Mouse (Mus musculus): ENCODE data around the gene Ctcf. TPM values are rescaled to one million over a fixed set of nuclear protein-coding genes. Genes with fewer than 3 reads are reported as not detected.
"Not testable (repeated sequence)": the region's sequence is repeated elsewhere in the genome, so short reads cannot be mapped to it uniquely, and the experiment has no call there.

Gene Ctcf
- 80.9 and 82.5 TPM in 2 replicates for polyA plus RNA-seq (2014; fragmentation: Nextera tagmentation; extraction: Ambion mirVana)

DNA sequence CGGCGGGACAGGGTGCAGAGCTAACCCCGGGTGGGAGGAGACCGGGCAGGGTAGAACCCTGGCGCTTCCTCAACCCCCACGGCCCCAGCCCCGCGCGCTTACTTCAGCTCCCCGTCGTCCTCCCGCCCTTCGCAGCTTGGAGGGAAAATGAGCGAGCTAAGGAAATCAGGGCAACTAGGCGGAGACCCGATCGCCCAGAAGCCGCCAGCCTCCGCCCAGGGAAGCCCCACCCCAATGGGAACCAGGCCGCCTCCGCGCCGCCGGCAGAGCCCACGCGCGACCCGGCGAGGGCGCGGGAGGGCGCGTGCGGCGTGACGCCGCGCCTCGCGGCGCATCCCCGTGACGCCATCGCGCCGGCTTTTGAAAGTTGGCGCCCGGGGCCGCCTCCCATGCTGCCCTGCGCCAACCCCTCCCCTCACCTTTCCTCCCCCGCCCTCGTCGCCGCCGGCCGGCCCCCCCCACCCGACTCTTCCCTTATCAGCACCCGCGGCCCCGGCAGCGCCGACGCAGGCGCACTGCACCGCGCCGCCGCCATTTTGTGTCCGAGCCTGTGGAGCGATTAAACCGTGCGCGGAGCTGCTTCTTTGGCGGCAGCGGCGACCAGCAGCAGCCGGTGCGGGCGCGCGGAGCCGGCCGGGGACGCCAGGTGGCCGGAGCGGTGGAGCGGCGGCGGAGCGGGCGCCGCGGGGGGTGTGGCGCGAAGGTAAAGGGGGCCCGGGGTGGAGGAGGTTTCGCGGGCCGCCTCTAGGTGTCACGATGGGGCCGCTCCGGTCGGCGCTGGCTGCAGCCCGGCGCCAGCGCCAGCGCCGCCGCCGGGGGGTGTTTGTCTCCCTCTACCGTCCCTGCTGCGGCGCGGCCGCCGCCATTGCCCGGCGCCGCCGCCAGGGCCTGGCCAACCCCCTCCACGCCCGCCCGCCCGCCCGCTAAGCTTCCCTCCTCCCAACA, at the start of gene Ctcf:
TSS of gene Ctcf (plus strand) at position 551 of the 945 bp plus-strand sequence.
- Histone ChIP-seq H3K4me3 (ENCODE audit: low read depth, low read length) (peak within 1 kb of the TSS; percentile 91), H3K4me1 (ENCODE audit: control insufficient read depth, insufficient read depth, low read length) (peaks cover 14% of the 10 kb centered on the region), H3K36me3 (ENCODE audit: control insufficient read depth, insufficient read depth, low read length) (peaks cover 9% of the 10 kb centered on the region; the same call in 1 of the 2 replicates), H3K9me3 (ENCODE audit: control insufficient read depth, low read length) (no peaks in the 10 kb centered on the region), H3K27ac (replicated peaks; ENCODE audit: low read depth, low read length) (peak within 1 kb of the TSS; percentile 99), H3K27me3 (replicated peaks; ENCODE audit: control insufficient read depth, insufficient read depth, low read length) (no peaks in the 10 kb centered on the region), H3K9ac (ENCODE audit: low read depth, low read length) (peak within 1 kb of the TSS; percentile 99), H3K4me2 (ENCODE audit: low read depth, low read length) (peak within 1 kb of the TSS; percentile 85)
- 0% methylated on average over 40 of the region's 126 CpGs for WGBS
- peak; percentile 95 for DNase-seq (ENCODE audit: low spot score)
- ATAC-seq (ENCODE audit: low read depth): peak; percentile 94

DNA sequence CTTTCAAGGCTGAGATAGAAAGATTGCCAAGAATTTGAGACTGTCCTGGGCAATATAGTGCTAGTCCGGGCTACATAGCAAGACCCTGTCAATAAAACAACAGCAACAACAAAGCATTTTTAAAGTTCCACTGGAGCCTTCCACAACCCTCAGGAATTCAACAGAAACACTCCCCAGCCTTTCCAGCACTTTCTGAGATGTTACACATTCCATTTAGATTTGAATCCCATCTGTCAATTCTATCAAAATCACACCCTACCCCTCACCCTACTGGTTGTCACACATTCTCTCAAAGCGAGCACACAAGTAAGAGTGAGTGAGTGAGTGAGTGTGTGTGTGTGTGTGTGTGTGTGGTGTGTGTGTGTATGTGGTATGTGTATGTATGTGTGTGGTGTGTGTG, 43.9 kb upstream of the Ctcf start:
- no peak overlapping the region for H3K9ac ChIP-seq (ENCODE audit: low read depth, low read length)
- no peaks in the 10 kb centered on the region for H3K27me3 ChIP-seq (replicated peaks; ENCODE audit: control insufficient read depth, insufficient read depth, low read length)
- no peaks in the 10 kb centered on the region for H3K9me3 ChIP-seq (ENCODE audit: control insufficient read depth, low read length)
- H3K27ac ChIP-seq (replicated peaks; ENCODE audit: low read depth, low read length): no peak overlapping the region
- H3K4me3 ChIP-seq (ENCODE audit: low read depth, low read length): no peak overlapping the region
- H3K36me3 ChIP-seq (ENCODE audit: control insufficient read depth, insufficient read depth, low read length): no peaks in the 10 kb centered on the region
- ATAC-seq (ENCODE audit: low read depth) (no peak), DNase-seq (ENCODE audit: low spot score) (peak; percentile 12)
- peaks cover 7% of the 10 kb centered on the region for H3K4me1 ChIP-seq (ENCODE audit: control insufficient read depth, insufficient read depth, low read length)
- 66% methylated on average over 2 of the region's 2 CpGs for WGBS
- H3K4me2 ChIP-seq (ENCODE audit: low read depth, low read length): no peak overlapping the region

- H3K4me1 ChIP-seq (ENCODE audit: control insufficient read depth, insufficient read depth, low read length): peaks cover 7% of the 10 kb centered on the region
- H3K27me3 ChIP-seq (replicated peaks; ENCODE audit: control insufficient read depth, insufficient read depth, low read length): no peaks in the 10 kb centered on the region
- WGBS: 6% methylated on average over 15 of the region's 15 CpGs
- H3K9me3 ChIP-seq (ENCODE audit: control insufficient read depth, low read length): no peaks in the 10 kb centered on the region
- H3K4me3 ChIP-seq (ENCODE audit: low read depth, low read length): peak overlapping the region; percentile 25
- peak overlapping the region; percentile 52 for H3K4me2 ChIP-seq (ENCODE audit: low read depth, low read length)
- H3K36me3 ChIP-seq (ENCODE audit: control insufficient read depth, insufficient read depth, low read length): no peaks in the 10 kb centered on the region
- ATAC-seq (ENCODE audit: low read depth) (peak; percentile 86), DNase-seq (ENCODE audit: low spot score) (peak; percentile 89)
- H3K9ac ChIP-seq (ENCODE audit: low read depth, low read length): peak overlapping the region; percentile 50
- peak overlapping the region; percentile 84 for H3K27ac ChIP-seq (replicated peaks; ENCODE audit: low read depth, low read length)
Observed at GRCm38 (mm10) chr8:105593859-105594258, 42.5 kb upstream of the Ctcf start.

DNA sequence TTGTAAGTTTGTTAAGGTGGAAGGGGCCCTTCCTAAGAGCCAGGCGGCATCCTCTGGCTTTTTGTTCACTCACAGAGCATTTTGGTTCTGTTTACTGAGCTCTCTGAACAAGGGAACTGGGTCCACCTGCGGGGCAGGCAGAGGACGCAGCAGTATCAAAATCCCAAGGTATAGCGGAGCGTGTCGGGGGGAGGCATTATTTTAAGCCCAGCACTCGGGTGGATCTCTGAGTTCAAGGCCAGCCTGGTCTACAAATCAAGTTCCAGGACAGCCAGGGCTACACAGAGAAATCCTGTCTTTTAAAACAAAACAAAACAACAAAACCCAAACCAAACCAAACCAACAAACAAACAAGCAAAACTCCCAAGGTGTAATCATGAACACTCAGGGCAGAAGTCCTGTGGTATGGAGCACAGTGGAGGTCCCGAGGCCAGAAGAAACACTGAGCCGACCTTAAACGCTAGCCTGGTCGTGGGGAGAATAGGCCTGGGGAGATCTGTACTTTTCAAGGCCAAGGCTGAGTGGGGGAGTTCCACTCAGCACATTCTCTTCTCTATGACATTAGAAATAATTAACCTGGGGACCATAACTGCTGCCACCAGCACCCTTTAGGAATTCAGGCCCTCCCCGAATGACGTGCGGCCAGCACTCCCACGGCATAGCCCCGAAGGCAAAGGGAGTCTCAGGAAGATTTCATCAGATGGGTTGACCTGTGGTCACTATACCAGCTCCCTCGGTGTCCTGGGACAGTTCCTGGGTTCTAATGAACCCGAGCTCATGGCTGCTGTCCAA, 41.7 kb upstream of the Ctcf start:
- peak overlapping the region; percentile 52 for H3K4me2 ChIP-seq (ENCODE audit: low read depth, low read length)
- DNase-seq (ENCODE audit: low spot score): no peak
- peak overlapping the region; percentile 25 for H3K4me3 ChIP-seq (ENCODE audit: low read depth, low read length)
- no peaks in the 10 kb centered on the region for H3K36me3 ChIP-seq (ENCODE audit: control insufficient read depth, insufficient read depth, low read length)
- H3K27ac ChIP-seq (replicated peaks; ENCODE audit: low read depth, low read length): peak overlapping the region; percentile 84
- WGBS: 75% methylated on average over 18 of the region's 18 CpGs
- H3K27me3 ChIP-seq (replicated peaks; ENCODE audit: control insufficient read depth, insufficient read depth, low read length): no peaks in the 10 kb centered on the region
- no peaks in the 10 kb centered on the region for H3K9me3 ChIP-seq (ENCODE audit: control insufficient read depth, low read length)
- H3K4me1 ChIP-seq (ENCODE audit: control insufficient read depth, insufficient read depth, low read length): peaks cover 7% of the 10 kb centered on the region
- peak overlapping the region; percentile 50; the same call in 1 of the 2 replicates for H3K9ac ChIP-seq (ENCODE audit: low read depth, low read length)
- no peak for ATAC-seq (ENCODE audit: low read depth)

GRCm38 (mm10) chr8:105596362-105597034, 39.9 kb upstream of the Ctcf start:
- 0 out of 2 replicates have a peak, but pooled peaks have one; percentile 38 for ATAC-seq (ENCODE audit: low read depth)
- H3K9me3 ChIP-seq (ENCODE audit: control insufficient read depth, low read length): no peaks in the 10 kb centered on the region
- no peak overlapping the region for H3K4me3 ChIP-seq (ENCODE audit: low read depth, low read length)
- no peak overlapping the region for H3K4me2 ChIP-seq (ENCODE audit: low read depth, low read length)
- WGBS: 13% methylated on average over 14 of the region's 14 CpGs
- H3K4me1 ChIP-seq (ENCODE audit: control insufficient read depth, insufficient read depth, low read length): peaks cover 7% of the 10 kb centered on the region
- H3K9ac ChIP-seq (ENCODE audit: low read depth, low read length): no peak overlapping the region
- no peaks in the 10 kb centered on the region for H3K27me3 ChIP-seq (replicated peaks; ENCODE audit: control insufficient read depth, insufficient read depth, low read length)
- no peaks in the 10 kb centered on the region for H3K36me3 ChIP-seq (ENCODE audit: control insufficient read depth, insufficient read depth, low read length)
- peak; percentile 14 for DNase-seq (ENCODE audit: low spot score)
- H3K27ac ChIP-seq (replicated peaks; ENCODE audit: low read depth, low read length): no peak overlapping the region

DNA sequence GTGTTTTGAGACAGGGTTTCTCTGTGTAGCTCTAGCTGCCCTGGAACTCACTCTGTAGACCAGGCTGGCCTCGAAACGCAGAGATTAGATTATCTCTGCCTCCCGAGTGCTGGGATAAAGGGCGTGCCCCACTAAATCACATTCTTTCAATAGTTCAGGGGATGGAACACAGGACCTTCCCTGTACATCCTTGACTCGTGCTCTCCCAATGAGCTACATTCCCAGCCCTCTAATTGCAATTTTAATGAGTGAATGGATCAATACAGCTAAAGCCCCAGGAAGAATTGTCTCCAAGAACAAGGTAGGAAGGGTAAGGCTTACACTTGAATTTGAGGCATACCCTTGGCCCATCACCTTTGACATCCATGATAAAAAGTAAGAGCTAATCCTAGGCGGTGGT, 37.6 kb upstream of the Ctcf start:
- DNase-seq (ENCODE audit: low spot score): no peak
- no peak for ATAC-seq (ENCODE audit: low read depth)
- Histone ChIP-seq H3K36me3 (ENCODE audit: control insufficient read depth, insufficient read depth, low read length) (no peaks in the 10 kb centered on the region), H3K27me3 (replicated peaks; ENCODE audit: control insufficient read depth, insufficient read depth, low read length) (no peaks in the 10 kb centered on the region), H3K9me3 (ENCODE audit: control insufficient read depth, low read length) (no peaks in the 10 kb centered on the region), H3K4me3 (ENCODE audit: low read depth, low read length) (no peak overlapping the region), H3K4me2 (ENCODE audit: low read depth, low read length) (no peak overlapping the region), H3K4me1 (ENCODE audit: control insufficient read depth, insufficient read depth, low read length) (peaks cover 7% of the 10 kb centered on the region), H3K9ac (ENCODE audit: low read depth, low read length) (no peak overlapping the region), H3K27ac (replicated peaks; ENCODE audit: low read depth, low read length) (no peak overlapping the region)
- WGBS: 80% methylated on average over 6 of the region's 6 CpGs

DNA sequence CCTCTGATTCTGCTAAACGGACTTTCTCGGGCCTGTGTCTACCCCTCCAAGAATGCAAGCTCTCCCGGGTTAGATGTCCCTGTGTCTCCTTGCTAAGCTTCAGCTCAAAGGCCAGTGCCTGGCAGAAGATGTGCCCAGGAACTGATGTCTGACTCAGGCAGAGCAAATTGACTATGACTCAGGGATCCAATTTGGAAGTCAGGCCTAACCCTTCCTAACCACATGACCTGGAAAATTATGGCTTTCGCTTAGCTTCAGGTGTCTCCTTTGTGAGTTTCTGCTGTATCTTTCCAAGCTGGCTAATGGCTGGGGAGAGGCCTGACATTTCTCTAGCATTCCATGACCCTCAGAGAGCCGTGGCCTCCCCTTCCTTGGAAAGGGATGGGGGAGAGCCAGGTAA, 35.1 kb upstream of the Ctcf start:
- DNase-seq (ENCODE audit: low spot score): no peak
- Histone ChIP-seq H3K9ac (ENCODE audit: low read depth, low read length) (no peak overlapping the region), H3K36me3 (ENCODE audit: control insufficient read depth, insufficient read depth, low read length) (no peaks in the 10 kb centered on the region), H3K9me3 (ENCODE audit: control insufficient read depth, low read length) (no peaks in the 10 kb centered on the region), H3K27ac (replicated peaks; ENCODE audit: low read depth, low read length) (no peak overlapping the region), H3K4me1 (ENCODE audit: control insufficient read depth, insufficient read depth, low read length) (peaks cover 3% of the 10 kb centered on the region), H3K27me3 (replicated peaks; ENCODE audit: control insufficient read depth, insufficient read depth, low read length) (no peaks in the 10 kb centered on the region), H3K4me2 (ENCODE audit: low read depth, low read length) (no peak overlapping the region), H3K4me3 (ENCODE audit: low read depth, low read length) (no peak overlapping the region)
- ATAC-seq (ENCODE audit: low read depth): no peak
- 68% methylated on average over 5 of the region's 5 CpGs for WGBS

GRCm38 (mm10) chr8:105602540-105602939, 33.8 kb upstream of the Ctcf start:
- 93% methylated on average over 2 of the region's 3 CpGs for WGBS
- H3K4me1 ChIP-seq (ENCODE audit: control insufficient read depth, insufficient read depth, low read length): peaks cover 12% of the 10 kb centered on the region
- not testable (repeated sequence) for DNase-seq (ENCODE audit: low spot score); H3K4me3 ChIP-seq (ENCODE audit: low read depth, low read length); H3K27ac ChIP-seq (replicated peaks; ENCODE audit: low read depth, low read length); H3K9ac ChIP-seq (ENCODE audit: low read depth, low read length); ATAC-seq (ENCODE audit: low read depth); H3K36me3 ChIP-seq (ENCODE audit: control insufficient read depth, insufficient read depth, low read length); H3K9me3 ChIP-seq (ENCODE audit: control insufficient read depth, low read length); H3K27me3 ChIP-seq (replicated peaks; ENCODE audit: control insufficient read depth, insufficient read depth, low read length); H3K4me2 ChIP-seq (ENCODE audit: low read depth, low read length)
